Mouse (Mus musculus): ENCODE measurements around the gene Slc44a5.

- TF ChIP-seq CTCF (IDR thresholded peaks at IDR 0.05; ENCODE audit: low read depth, low read length) = no peak
- no peak for TF ChIP-seq POLR2A (IDR thresholded peaks at IDR 0.05; ENCODE audit: insufficient read depth, low read length)
- TF ChIP-seq EP300 (IDR thresholded peaks at IDR 0.05; ENCODE audit: insufficient read depth, low read depth, low read length) = no peak
These were observed 301.4 kb downstream of the Slc44a5 start for GRCm38 (mm10) chr3:154274681-154275080.

Measured in ES-Bruce4 (cell line).